Mouse (Mus musculus) frontal cortex, adult (tissue): ENCODE data around the gene Olfr641.

Experiments
- ATAC-seq: cut with Nextera tagmentation; 2 replicates; pipeline ENCODE4 v1.9.2; 2017; ENCODE audit warnings: mild to moderate bottlenecking, moderate library complexity, mixed read lengths; ENCODE audit not compliant: low TSS enrichment

The Olfr641 gene

GRCm38 (mm10) chr7:104035145-104035544 lies at the start of gene Olfr641:
Gene Olfr641 (plus strand): TSS chr7:104035445.
- ATAC-seq = no peak

GRCm38 (mm10) chr7:103998446-103998845 lies 36.8 kb upstream of the Olfr641 start, which contains the start of gene Olfr638:
Gene Olfr638 (plus strand): TSS chr7:103998746.
- no peak for ATAC-seq

GRCm38 (mm10) chr7:103999124-103999523 lies 36.1 kb upstream of the Olfr641 start:
- ATAC-seq = no peak

- no peak for ATAC-seq
Observed at GRCm38 (mm10) chr7:104017203-104017602, 18.0 kb upstream of the Olfr641 start, which contains the start of gene Olfr639. Gene Olfr639 (minus strand): TSS chr7:104017303.

GRCm38 (mm10) chr7:104018953-104019352 lies 16.3 kb upstream of the Olfr641 start:
- no peak for ATAC-seq

- no peak for ATAC-seq
Observed at GRCm38 (mm10) chr7:104021651-104022050, 13.6 kb upstream of the Olfr641 start.

GRCm38 (mm10) chr7:104025473-104025872 lies 9.8 kb upstream of the Olfr641 start, which contains the start of gene Olfr640:
Gene Olfr640 (minus strand): TSS chr7:104025573.
- ATAC-seq = no peak

GRCm38 (mm10) chr7:104026978-104027377 lies 8.3 kb upstream of the Olfr641 start:
- ATAC-seq = no peak

GRCm38 (mm10) chr7:104050745-104051144 lies 15.5 kb downstream of the Olfr641 start:
- no peak for ATAC-seq

- no peak for ATAC-seq
Observed at GRCm38 (mm10) chr7:104052566-104052965, 17.3 kb downstream of the Olfr641 start, which contains the start of gene Olfr642. Gene Olfr642 (minus strand): TSS chr7:104052666.

GRCm38 (mm10) chr7:104059215-104059614 lies 24.0 kb downstream of the Olfr641 start:
- no peak for ATAC-seq

GRCm38 (mm10) chr7:104061345-104061744 lies 26.1 kb downstream of the Olfr641 start, which contains the start of gene 4930516K23Rik:
Gene 4930516K23Rik (minus strand): TSS chr7:104061445.
- ATAC-seq = no peak

- ATAC-seq = no peak
Observed at GRCm38 (mm10) chr7:104071769-104072168, 36.5 kb downstream of the Olfr641 start, which contains the start of gene Olfr644. Gene Olfr644 (minus strand): TSS chr7:104071869.

GRCm38 (mm10) chr7:104085365-104085764 lies 50.1 kb downstream of the Olfr641 start, which contains the start of gene Olfr645:
Gene Olfr645 (minus strand): TSS chr7:104085465.
- ATAC-seq = no peak
